Mouse (Mus musculus) intestine, postnatal 0 days (tissue): Measurements from ENCODE around the gene Tmem262. TPM values are rescaled to one million over a fixed set of nuclear protein-coding genes. Genes with fewer than 3 reads are reported as not detected.
A peak's percentile ranks its signal among the peaks of the same experiment; 100 is the strongest.
"Not testable (repeated sequence)": the region's sequence is repeated elsewhere in the genome, so short reads cannot be mapped to it uniquely, and the experiment has no call there.

ENCODE experiments used
- ATAC-seq: fragments of 200-750 bp; cut with Nextera tagmentation; 2 replicates; pipeline ENCODE4 v1.8.0; 2017; ENCODE audit warnings: mild to moderate bottlenecking, moderate TSS enrichment, moderate library complexity
- H3K27ac ChIP-seq: fragments of 300-500 bp; sonication (generic); 2 replicates; pipeline ENCODE4 v1.5.1; 2014; ENCODE audit warnings: mild to moderate bottlenecking, low read depth, low read length, moderate library complexity
- H3K27me3 ChIP-seq: fragments of 300-500 bp; sonication (generic); replicated peaks from 2 replicates; pipeline ENCODE4 v1.6.1; 2014; ENCODE audit warnings: low read length, mixed read lengths; ENCODE audit not compliant: control insufficient read depth, insufficient read depth
- H3K36me3 ChIP-seq: fragments of 300-500 bp; sonication (generic); 2 replicates; pipeline ENCODE4 v1.6.1; 2014; ENCODE audit warnings: mild to moderate bottlenecking, moderate library complexity; ENCODE audit not compliant: control insufficient read depth, insufficient read depth
- H3K4me1 ChIP-seq: fragments of 300-500 bp; sonication (generic); replicated peaks from 2 replicates; pipeline ENCODE4 v1.6.1; 2014; ENCODE audit warnings: antibody characterized with exemption, low read length, mixed read lengths; ENCODE audit not compliant: control insufficient read depth, insufficient read depth
- H3K4me2 ChIP-seq: fragments of 300-500 bp; sonication (generic); replicated peaks from 2 replicates; pipeline ENCODE4 v1.6.1; 2014; ENCODE audit warnings: low read depth, mild to moderate bottlenecking, moderate library complexity
- H3K4me3 ChIP-seq: fragments of 300-500 bp; sonication (generic); 2 replicates; pipeline ENCODE4 v1.5.1; 2014; ENCODE audit warnings: low read depth, low read length
- H3K9ac ChIP-seq: fragments of 300-500 bp; sonication (generic); 2 replicates; pipeline ENCODE4 v1.6.1; 2014; ENCODE audit warnings: mild to moderate bottlenecking, low read depth, low read length
- H3K9me3 ChIP-seq: fragments of 300-500 bp; sonication (generic); 2 replicates; pipeline ENCODE4 v1.6.1; 2016; ENCODE audit warnings: mixed run types; ENCODE audit not compliant: control insufficient read depth
- CTCF ChIP-seq: sonication (generic); IDR thresholded peaks from 2 replicates; pipeline ENCODE4 v1.5.1; 2016; ENCODE audit warnings: low read depth, mild to moderate bottlenecking, control low read depth, antibody characterized with exemption, moderate library complexity
- WGBS: fragments of 180-500 bp; shearing (Covaris S2); extraction: QIAGEN DNeasy Blood & Tissue Kit; methylation state at CpG from one replicate; pipeline ENCODE4 v1.1.7; 2014; 5-methylcytosine and 5-hydroxymethylcytosine counted together
- polyA plus RNA-seq: library from polyadenylated mRNA; unstranded; fragments of >200 nt; fragmentation: Nextera tagmentation; extraction: Ambion mirVana; gene quantifications from 2 replicates; pipeline ENCODE4 v1.2.1, GENCODE M21; 2015

Gene Tmem262
- polyA plus RNA-seq, 1 experiment from 2014 or later: not detected

- TF ChIP-seq CTCF: no peak
- no peaks in the 10 kb centered on the region for H3K27me3 ChIP-seq
- no peak overlapping the region for H3K9ac ChIP-seq
- no peak overlapping the region for H3K4me2 ChIP-seq
- H3K27ac ChIP-seq: no peak overlapping the region
- no peak for ATAC-seq
- no peaks in the 10 kb centered on the region for H3K36me3 ChIP-seq
- 86% methylated on average over 9 of the region's 9 CpGs for WGBS
- H3K4me1 ChIP-seq: no peaks in the 10 kb centered on the region
- no peaks in the 10 kb centered on the region for H3K9me3 ChIP-seq
- no peak overlapping the region for H3K4me3 ChIP-seq
Observed at GRCm38 (mm10) chr19:6042293-6042692, 37.5 kb upstream of the Tmem262 start.

DNA sequence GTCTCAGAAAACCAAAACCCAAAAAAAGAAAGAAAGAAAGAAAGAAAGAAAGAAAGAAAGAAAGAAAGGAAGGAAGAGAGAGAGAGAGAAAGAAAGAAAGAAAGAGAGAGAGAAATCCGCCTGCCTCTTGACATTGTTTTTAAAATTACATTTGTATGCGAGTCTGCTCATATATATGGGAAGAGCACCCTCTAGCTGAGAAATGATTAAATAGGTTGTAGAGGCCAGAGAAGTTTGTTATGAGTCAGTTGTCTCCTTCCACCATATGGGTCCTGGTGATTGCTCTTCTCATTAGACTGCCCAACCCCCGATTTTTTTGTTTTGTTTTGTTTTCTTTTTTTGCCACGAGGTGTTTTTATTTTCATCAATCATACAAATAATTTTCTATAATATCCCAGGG, 35.7 kb upstream of the Tmem262 start:
- H3K4me2 ChIP-seq, H3K27me3 ChIP-seq, H3K36me3 ChIP-seq, H3K4me1 ChIP-seq, H3K9me3 ChIP-seq, H3K9ac ChIP-seq, ATAC-seq, H3K4me3 ChIP-seq, H3K27ac ChIP-seq: not testable (repeated sequence)
- peak; percentile 68 for TF ChIP-seq CTCF
- WGBS: 40% methylated on average over 4 of the region's 4 CpGs

DNA sequence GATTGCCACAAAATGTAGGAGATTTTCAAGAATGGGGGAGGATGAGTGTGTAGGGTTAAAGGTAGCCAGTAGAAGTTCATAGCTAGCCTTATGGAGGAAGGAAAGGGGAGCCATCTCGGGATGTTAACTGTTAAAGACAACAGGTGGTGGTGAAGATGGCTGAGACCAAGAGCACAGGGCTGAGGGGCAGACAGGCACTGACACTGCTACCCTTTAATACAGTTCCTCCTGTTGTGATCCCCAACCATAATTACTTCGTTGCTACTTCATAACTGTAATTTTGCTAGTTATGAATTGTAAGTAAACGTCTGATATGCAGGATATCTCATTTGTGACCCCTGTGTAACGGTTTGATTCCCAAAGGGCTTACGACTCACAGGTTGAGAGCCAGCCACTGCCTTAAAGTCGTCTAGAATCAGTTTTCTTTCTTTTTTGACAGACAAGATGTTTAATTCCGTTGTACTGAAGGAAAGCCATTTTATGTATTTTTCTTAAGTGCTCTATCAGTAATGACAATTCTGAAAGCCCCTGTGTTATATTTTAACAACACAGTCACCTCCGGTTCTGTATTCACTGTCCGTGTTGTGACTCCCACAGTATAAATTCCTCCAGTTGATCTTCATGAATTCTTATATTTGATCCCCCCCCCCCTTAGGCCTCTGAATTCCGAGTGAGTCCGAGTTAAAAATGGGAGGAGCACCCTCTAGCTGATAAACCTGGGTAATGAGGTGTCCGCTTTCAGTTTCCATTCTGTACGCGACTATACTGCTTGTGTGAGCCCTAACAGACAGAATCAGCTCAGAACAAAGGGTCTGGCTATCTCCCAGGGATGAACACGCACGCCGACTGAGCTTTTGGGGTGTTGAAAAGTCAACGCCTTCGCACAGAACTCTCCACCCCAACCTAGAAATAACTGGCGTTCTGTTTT, 34.2 kb upstream of the Tmem262 start:
- no peaks in the 10 kb centered on the region for H3K9me3 ChIP-seq
- no peaks in the 10 kb centered on the region; the same call in 1 of the 2 replicates for H3K4me1 ChIP-seq
- peak overlapping the region; percentile 64 for H3K9ac ChIP-seq
- peak overlapping the region; percentile 90 for H3K4me2 ChIP-seq
- H3K27me3 ChIP-seq: no peaks in the 10 kb centered on the region
- peak overlapping the region; percentile 87 for H3K4me3 ChIP-seq
- WGBS: 12% methylated on average over 20 of the region's 20 CpGs
- H3K36me3 ChIP-seq: peaks cover 24% of the 10 kb centered on the region
- ATAC-seq: peak; percentile 34
- TF ChIP-seq CTCF: peak; percentile 48
- H3K27ac ChIP-seq: peak overlapping the region; percentile 97

- 0 out of 2 replicates have a peak, but pooled peaks have one; percentile 10 for TF ChIP-seq CTCF
- Histone ChIP-seq H3K9me3 (no peaks in the 10 kb centered on the region), H3K4me2 (peak within 1 kb of the TSS; percentile 90), H3K4me3 (peak within 1 kb of the TSS; percentile 87), H3K4me1 (no peaks in the 10 kb centered on the region; the same call in 1 of the 2 replicates), H3K9ac (peak within 1 kb of the TSS; percentile 77), H3K27me3 (no peaks in the 10 kb centered on the region), H3K27ac (peak within 1 kb of the TSS; percentile 97), H3K36me3 (peaks cover 33% of the 10 kb centered on the region)
- peak; percentile 87 for ATAC-seq
- WGBS: under 1% methylated on average over 65 of the region's 65 CpGs
Observed at GRCm38 (mm10) chr19:6046294-6047153, 33.3 kb upstream of the Tmem262 start, which contains the start of gene Syvn1. TSS of gene Syvn1 (plus strand) at chr19:6046576.

GRCm38 (mm10) chr19:6047154-6047898, 32.5 kb upstream of the Tmem262 start:
- Histone ChIP-seq H3K4me3 (peak overlapping the region; percentile 87), H3K4me1 (no peaks in the 10 kb centered on the region; the same call in 1 of the 2 replicates), H3K36me3 (peaks cover 41% of the 10 kb centered on the region), H3K9me3 (no peaks in the 10 kb centered on the region), H3K4me2 (peak overlapping the region; percentile 90), H3K27ac (peak overlapping the region; percentile 97), H3K9ac (peak overlapping the region; percentile 77), H3K27me3 (no peaks in the 10 kb centered on the region)
- ATAC-seq: peak; percentile 26
- 1% methylated on average over 43 of the region's 44 CpGs for WGBS
- 0 out of 2 replicates have a peak, but pooled peaks have one; percentile 18 for TF ChIP-seq CTCF
